Mouse (Mus musculus) G1E (cell line): ENCODE measurements around the gene Ramp2. TPM values are rescaled to one million over a fixed set of nuclear protein-coding genes. Genes with fewer than 3 reads are reported as not detected.

Experiments used
- ATAC-seq: 2 replicates; pipeline ENCODE4 v1.8.0; 2016; ENCODE audit warnings: mild to moderate bottlenecking; ENCODE audit not compliant: insufficient number of reproducible peaks, poor library complexity, low FRiP score, severe bottlenecking; ENCODE audit errors: extremely low read depth
- DNase-seq: peaks from one replicate; pipeline ENCODE4 v3.0.0; 2012; ENCODE audit warnings: low spot score
- H3K27me3 ChIP-seq: 2 replicates; pipeline ENCODE4 v1.6.1; 2012; ENCODE audit warnings: mild to moderate bottlenecking, low read length, inconsistent platforms; ENCODE audit not compliant: insufficient read depth
- H3K36me3 ChIP-seq: replicated peaks from 2 replicates; pipeline ENCODE3; 2012; ENCODE audit warnings: mild to moderate bottlenecking, inconsistent platforms
- H3K4me1 ChIP-seq: 2 replicates; pipeline ENCODE4 v1.6.1; 2012; ENCODE audit warnings: low read depth, low read length, inconsistent platforms, mixed read lengths; ENCODE audit not compliant: insufficient read depth
- H3K4me3 ChIP-seq: 2 replicates; pipeline ENCODE4 v1.5.1; 2012; ENCODE audit warnings: low read depth, mild to moderate bottlenecking, inconsistent platforms, low read length, moderate library complexity, mixed read lengths
- H3K9me3 ChIP-seq: replicated peaks from 2 replicates; pipeline ENCODE4 v1.6.1; 2012; ENCODE audit warnings: inconsistent platforms
- CTCF ChIP-seq: IDR thresholded peaks from 2 replicates; pipeline ENCODE4 v1.5.1; 2012; ENCODE audit warnings: low read depth, low read length, inconsistent platforms, mixed read lengths
- GATA1 ChIP-seq: IDR thresholded peaks from 2 replicates; pipeline ENCODE4 v1.6.1; 2012; ENCODE audit warnings: borderline replicate concordance, low read length, inconsistent platforms, mixed read lengths
- GATA2 ChIP-seq: IDR thresholded peaks from 2 replicates; pipeline ENCODE4 v1.6.1; 2012; ENCODE audit warnings: low read depth, low read length, inconsistent platforms, borderline replicate concordance
- POLR2AphosphoS5 ChIP-seq: IDR thresholded peaks from 2 replicates; pipeline ENCODE4 v1.6.1; 2012; ENCODE audit warnings: low read depth, low read length, inconsistent platforms; ENCODE audit not compliant: insufficient replicate concordance
- TAL1 ChIP-seq: conservative IDR thresholded peaks from 2 replicates; pipeline ENCODE4 v1.6.1; 2012; ENCODE audit warnings: low read depth, low read length, inconsistent platforms, mixed read lengths
- polyA plus RNA-seq: library from polyadenylated mRNA; stranded (reverse); fragments of >175 nt; gene quantifications from 2 replicates; pipeline ENCODE4 v1.2.3, GENCODE M21; 2012
- total RNA-seq, 2 experiments: library from RNA; stranded (forward) in 1 of 2; stranded (reverse) in 1 of 2; fragments of 200-1000 nt in 1 of 2; fragments of >200 nt in 1 of 2; fragmentation: Nextera tagmentation in 1 of 2; gene quantifications; 2 replicates each; pipeline ENCODE4 v1.2.3; 2014 to 2017

Gene Ramp2
- total and polyA plus RNA-seq, 3 experiments, result 0.04 to 0.27 TPM; not detected in 1

DNA sequence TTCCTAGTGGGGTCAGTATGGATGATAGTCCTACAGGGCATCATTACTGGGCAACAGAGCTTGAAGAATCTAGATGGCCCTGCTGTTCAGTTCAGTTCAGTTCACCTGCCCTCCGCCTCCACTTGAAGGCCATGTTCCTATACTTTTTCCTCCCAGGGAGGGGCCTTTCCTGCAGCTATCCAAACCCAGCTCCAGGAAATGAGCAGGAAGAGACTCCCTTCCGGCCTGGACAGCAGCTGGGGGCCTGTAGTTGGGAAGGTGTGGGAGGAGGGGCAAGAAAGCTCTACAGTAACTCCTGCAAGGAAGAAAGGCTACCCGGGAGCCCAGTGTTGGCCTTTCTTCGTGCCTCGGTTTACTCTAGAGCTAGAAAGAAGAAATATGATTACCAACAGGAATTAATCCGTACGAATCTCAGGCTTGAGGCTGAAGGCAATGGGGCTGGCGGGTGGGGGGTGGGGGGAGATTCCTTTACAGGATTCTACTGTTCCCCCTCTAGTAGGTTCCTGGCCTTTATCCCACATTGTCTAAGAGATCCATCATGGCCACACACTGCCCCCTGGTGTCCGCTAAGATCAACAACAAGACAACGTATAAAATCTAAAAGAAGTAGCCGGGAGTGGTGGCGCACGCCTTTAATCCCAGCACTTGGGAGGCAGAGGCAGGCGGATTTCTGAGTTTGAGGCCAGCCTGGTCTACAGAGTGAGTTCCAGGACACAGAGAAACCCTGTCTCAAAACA is 2.6 kb downstream of the Ramp2 start:
- peaks cover 26% of the 10 kb centered on the region for H3K4me1 ChIP-seq
- peaks cover 43% of the 10 kb centered on the region for H3K27me3 ChIP-seq
- ATAC-seq (no peak), DNase-seq (no peak)
- H3K36me3 ChIP-seq, result no peaks in the 10 kb centered on the region
- no peak for TF ChIP-seq TAL1
- TF ChIP-seq GATA1, result no peak
- no peak for TF ChIP-seq POLR2AphosphoS5
- TF ChIP-seq CTCF, result 0 out of 2 replicates have a peak, but pooled peaks have one; percentile 9
- 0 out of 2 replicates have a peak, but pooled peaks cover 3% of the 10 kb centered on the region for H3K9me3 ChIP-seq
- H3K4me3 ChIP-seq, result no peak overlapping the region

GRCm38 (mm10) chr11:101251031-101251430 is 5.2 kb downstream of the Ramp2 start:
- ATAC-seq (no peak), DNase-seq (no peak)
- TF ChIP-seq CTCF (no peak), GATA1 (no peak), GATA2 (no peak), POLR2AphosphoS5 (no peak), TAL1 (no peak)
- Histone ChIP-seq H3K27me3 (peaks cover 24% of the 10 kb centered on the region), H3K36me3 (peaks cover 6% of the 10 kb centered on the region), H3K4me3 (no peak overlapping the region), H3K9me3 (0 out of 2 replicates have a peak, but pooled peaks cover 3% of the 10 kb centered on the region), H3K4me1 (peaks cover 22% of the 10 kb centered on the region)

DNA sequence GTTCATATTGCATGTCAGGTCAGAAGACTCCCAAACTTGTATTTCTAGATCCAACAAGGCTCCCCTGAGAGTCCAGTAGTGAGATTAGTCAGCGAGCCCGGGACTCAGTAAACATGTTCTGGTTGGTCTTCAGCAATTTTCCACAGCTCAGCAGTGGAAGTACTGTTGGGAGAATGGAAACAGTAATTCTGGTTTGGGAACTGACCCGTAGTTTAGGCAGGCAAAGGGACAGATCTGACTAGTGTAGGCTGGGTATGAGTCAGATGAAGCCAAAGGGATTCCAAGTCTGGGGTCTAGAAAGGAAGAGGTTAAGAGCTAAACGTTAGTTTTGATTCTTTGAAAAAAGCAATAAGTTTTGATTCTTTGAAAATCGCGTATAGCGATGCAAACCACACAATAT is 7.1 kb downstream of the Ramp2 start:
- TF ChIP-seq CTCF, result no peak
- TF ChIP-seq GATA2, result no peak
- no peak for TF ChIP-seq TAL1
- no peak for TF ChIP-seq POLR2AphosphoS5
- no peak for TF ChIP-seq GATA1
- Histone ChIP-seq H3K9me3 (no peaks in the 10 kb centered on the region), H3K36me3 (peaks cover 23% of the 10 kb centered on the region), H3K27me3 (peaks cover 5% of the 10 kb centered on the region), H3K4me3 (peak overlapping the region; percentile 97), H3K4me1 (peaks cover 28% of the 10 kb centered on the region)
- no peak for ATAC-seq
- no peak for DNase-seq

DNA sequence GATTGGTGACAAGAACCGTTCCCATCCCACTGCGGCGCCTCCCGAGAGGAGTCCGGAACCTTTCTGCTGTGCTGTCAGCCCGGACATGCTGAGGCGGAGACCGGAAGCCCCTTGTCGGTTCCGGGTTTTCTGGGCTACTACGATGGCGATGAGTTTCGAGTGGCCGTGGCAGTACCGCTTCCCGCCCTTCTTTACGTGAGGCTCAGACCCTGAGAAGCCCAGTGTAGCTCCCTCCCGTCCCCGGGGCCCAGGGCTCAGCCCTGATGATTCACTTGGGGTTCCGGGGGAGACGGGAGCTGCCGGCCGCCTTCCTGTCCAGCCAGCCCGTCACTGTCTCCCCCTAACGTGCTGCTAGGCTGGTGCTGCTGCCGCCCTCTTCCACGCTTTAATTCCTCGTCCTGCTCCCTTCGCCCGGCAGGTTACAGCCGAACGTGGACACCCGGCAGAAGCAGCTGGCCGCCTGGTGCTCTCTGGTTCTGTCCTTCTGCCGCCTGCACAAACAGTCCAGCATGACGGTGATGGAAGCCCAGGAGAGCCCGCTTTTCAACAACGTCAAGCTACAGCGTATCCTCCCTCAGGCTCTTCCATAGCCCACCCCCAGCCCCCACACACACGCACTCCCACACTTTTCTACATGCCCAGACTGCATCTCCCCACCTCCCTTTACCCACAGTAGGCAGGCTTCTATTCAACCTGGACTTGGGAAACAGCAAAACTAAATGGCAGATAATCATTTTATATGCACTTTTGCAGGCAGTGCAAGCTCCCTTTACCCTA is 8.0 kb downstream of the Ramp2 start, which contains the start of gene Vps25:
TSS of gene Vps25 (plus strand) at position 95 of the 777 bp plus-strand sequence.
- Histone ChIP-seq H3K27me3 (no peaks in the 10 kb centered on the region), H3K4me3 (peak within 1 kb of the TSS; percentile 97), H3K4me1 (peaks cover 34% of the 10 kb centered on the region), H3K9me3 (no peaks in the 10 kb centered on the region), H3K36me3 (peaks cover 31% of the 10 kb centered on the region)
- TF ChIP-seq GATA2 (no peak), CTCF (no peak), POLR2AphosphoS5 (no peak), GATA1 (no peak), TAL1 (no peak)
- ATAC-seq (peak; percentile 63; the same call in 1 of the 2 replicates), DNase-seq (peak; percentile 69)

GRCm38 (mm10) chr11:101255826-101256775 is 10.3 kb downstream of the Ramp2 start:
- TF ChIP-seq GATA2 (no peak), TAL1 (no peak), POLR2AphosphoS5 (no peak), GATA1 (no peak), CTCF (no peak)
- peaks cover 57% of the 10 kb centered on the region for H3K4me1 ChIP-seq
- H3K9me3 ChIP-seq, result no peaks in the 10 kb centered on the region
- H3K4me3 ChIP-seq, result peak overlapping the region; percentile 24; the same call in 1 of the 2 replicates
- no peaks in the 10 kb centered on the region for H3K27me3 ChIP-seq
- DNase-seq (no peak), ATAC-seq (no peak)
- peaks cover 40% of the 10 kb centered on the region for H3K36me3 ChIP-seq
